Mouse (Mus musculus): ENCODE measurements around the gene Rnf41.

Rnf41 gene

GRCm38 (mm10) chr10:128411211-128412054, at the start of gene Rnf41, which contains the start of gene Nabp2:
Rnf41 (plus strand) TSS chr10:128411657.
Nabp2 (minus strand) TSS chr10:128411492.
- in situ Hi-C loops (cut with MseI, MboI), result no loop called here

- in situ Hi-C loops (cut with MseI, MboI), result no loop called here
Measured at GRCm38 (mm10) chr10:128361836-128362235, 49.6 kb upstream of the Rnf41 start.

- in situ Hi-C loops (cut with MseI, MboI), result no loop called here
Measured at GRCm38 (mm10) chr10:128362568-128362967, 48.9 kb upstream of the Rnf41 start.

- in situ Hi-C loops (cut with MseI, MboI), result no loop called here
Measured at GRCm38 (mm10) chr10:128367899-128368401, 43.5 kb upstream of the Rnf41 start.

- in situ Hi-C loops (cut with MseI, MboI), result no loop called here
Measured at GRCm38 (mm10) chr10:128368402-128369217, 42.8 kb upstream of the Rnf41 start, which contains the start of gene Coq10a. Coq10a (minus strand) TSS chr10:128368997.

- in situ Hi-C loops (cut with MseI, MboI), result no loop called here
Measured at GRCm38 (mm10) chr10:128369218-128369543, 42.3 kb upstream of the Rnf41 start.

GRCm38 (mm10) chr10:128369599-128369998, 41.9 kb upstream of the Rnf41 start:
- in situ Hi-C loops (cut with MseI, MboI), result no loop called here

- in situ Hi-C loops (cut with MseI, MboI), result loop anchor here in 1 of 2 experiments (10.0 kb wide), 1 partner anchor 85 kb away; the partner anchor contains the start of gene Smarcc2
Measured at GRCm38 (mm10) chr10:128370021-128370420, 41.4 kb upstream of the Rnf41 start.

GRCm38 (mm10) chr10:128370601-128371000, 40.9 kb upstream of the Rnf41 start:
- in situ Hi-C loops (cut with MseI, MboI), result loop anchor here in 1 of 2 experiments (10.0 kb wide), 1 partner anchor 84 kb away; the partner anchor contains the start of gene Smarcc2

- in situ Hi-C loops (cut with MseI, MboI), result loop anchor here in 1 of 2 experiments (10.0 kb wide), 1 partner anchor 83 kb away; the partner anchor contains the start of gene Smarcc2
Measured at GRCm38 (mm10) chr10:128372142-128372541, 39.3 kb upstream of the Rnf41 start.

- in situ Hi-C loops (cut with MseI, MboI), result loop anchor here in 1 of 2 experiments (10.0 kb wide), 1 partner anchor 82 kb away; the partner anchor contains the start of gene Smarcc2
Measured at GRCm38 (mm10) chr10:128372989-128373748, 38.3 kb upstream of the Rnf41 start.

- in situ Hi-C loops (cut with MseI, MboI), result loop anchor here in 1 of 2 experiments (10.0 kb wide), 1 partner anchor 80 kb away; the partner anchor contains the start of gene Smarcc2
Measured at GRCm38 (mm10) chr10:128374393-128374792, 37.1 kb upstream of the Rnf41 start.

- in situ Hi-C loops (cut with MseI, MboI), result loop anchor here in 1 of 2 experiments (10.0 kb wide), 1 partner anchor 79 kb away; the partner anchor contains the start of gene Smarcc2
Measured at GRCm38 (mm10) chr10:128376099-128376454, 35.4 kb upstream of the Rnf41 start.

GRCm38 (mm10) chr10:128376455-128377211, 34.8 kb upstream of the Rnf41 start, which contains the start of gene Ankrd52:
Ankrd52 (plus strand) TSS chr10:128377115.
- in situ Hi-C loops (cut with MseI, MboI), result loop anchor here in 1 of 2 experiments (10.0 kb wide), 1 partner anchor 78 kb away; the partner anchor contains the start of gene Smarcc2

GRCm38 (mm10) chr10:128377222-128377939, 34.1 kb upstream of the Rnf41 start:
- in situ Hi-C loops (cut with MseI, MboI), result loop anchor here in 1 of 2 experiments (10.0 kb wide), 1 partner anchor 77 kb away; the partner anchor contains the start of gene Smarcc2

- in situ Hi-C loops (cut with MseI, MboI), result loop anchor here in 1 of 2 experiments (10.0 kb wide), 1 partner anchor 77 kb away; the partner anchor contains the start of gene Smarcc2
Measured at GRCm38 (mm10) chr10:128377940-128378448, 33.5 kb upstream of the Rnf41 start.

GRCm38 (mm10) chr10:128378462-128378861, 33.0 kb upstream of the Rnf41 start:
- in situ Hi-C loops (cut with MseI, MboI), result loop anchor here in 1 of 2 experiments (10.0 kb wide), 1 partner anchor 76 kb away; the partner anchor contains the start of gene Smarcc2

GRCm38 (mm10) chr10:128379260-128379659, 32.2 kb upstream of the Rnf41 start:
- in situ Hi-C loops (cut with MseI, MboI), result loop anchor here in 1 of 2 experiments (10.0 kb wide), 1 partner anchor 76 kb away; the partner anchor contains the start of gene Smarcc2

GRCm38 (mm10) chr10:128380565-128380964, 30.9 kb upstream of the Rnf41 start:
- in situ Hi-C loops (cut with MseI, MboI), result no loop called here

Data from mouse trophoblast stem cell (cell line).